Mouse (Mus musculus): ENCODE results near the gene Ajap1. TPM values are rescaled to one million over a fixed set of nuclear protein-coding genes. Genes with fewer than 3 reads are reported as not detected.

Ajap1 gene
- total and polyA plus RNA-seq, 3 experiments, result not detected

DNA sequence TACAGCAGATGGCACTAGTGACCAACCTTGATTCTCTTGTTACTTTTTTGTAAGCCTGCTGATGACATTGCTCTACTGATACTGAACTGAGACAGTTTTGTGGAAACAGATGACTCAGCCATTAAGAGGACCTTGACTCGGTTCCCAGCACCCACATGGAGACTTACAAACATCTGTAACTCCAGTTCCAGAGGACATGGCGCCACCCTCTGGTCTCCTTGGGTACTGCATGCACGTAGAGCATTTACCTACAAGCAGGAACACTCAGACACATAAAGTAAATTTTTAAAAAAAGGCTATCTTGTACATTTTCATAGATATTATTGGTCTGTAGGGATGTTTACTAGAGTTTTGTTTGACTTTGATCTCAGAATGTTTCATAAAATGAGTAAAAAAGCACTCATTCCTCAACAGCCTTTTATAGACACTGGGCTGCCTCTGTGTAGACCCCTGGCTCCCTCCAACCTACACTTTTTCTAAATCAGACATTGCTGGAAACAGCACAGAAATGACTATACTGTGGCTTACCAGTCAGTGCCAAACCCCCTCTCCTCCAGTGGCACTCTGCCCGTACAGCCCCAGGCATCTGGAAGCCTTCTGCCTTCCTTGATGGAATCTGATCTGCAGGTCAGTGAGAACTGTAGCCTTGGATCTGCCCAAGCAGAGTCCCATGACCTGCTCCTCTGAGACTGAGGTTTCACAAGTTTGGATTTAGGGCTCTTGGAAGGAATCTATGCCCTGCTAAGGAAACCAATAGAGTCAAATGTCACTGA is 8.9 kb downstream of the Ajap1 start:
- TF ChIP-seq MAFK (IDR thresholded peaks at IDR 0.05; ENCODE audit: insufficient replicate concordance, low read length) (no peak), SMC3 (IDR thresholded peaks at IDR 0.05; ENCODE audit: low read depth, low read length) (no peak), E2F4 (IDR thresholded peaks at IDR 0.05; ENCODE audit: insufficient replicate concordance, low read depth, low read length) (no peak)
- H3K79me2 ChIP-seq (replicated peaks; ENCODE audit: control insufficient read depth, extremely low read depth, insufficient read depth, poor library complexity, severe bottlenecking), result no peaks in the 10 kb centered on the region
- dilution Hi-C loops (cut with MboI; ENCODE audit: extremely low pct_ligation_motif_present, extremely low pct_unique_long_range_greater_than_20kb, low sequenced_read_pairs) (no loop called here), in situ Hi-C loops (cut with MboI; ENCODE audit: low pct_ligation_motif_present, low pct_unique_long_range_greater_than_20kb, low sequenced_read_pairs) (no loop called here)
- H3K9ac ChIP-seq (ENCODE audit: insufficient read depth, low read depth), result no peak overlapping the region
- peaks cover 100% of the 10 kb centered on the region for H3K9me3 ChIP-seq (replicated peaks; ENCODE audit: low read length)
- H3K27ac ChIP-seq (ENCODE audit: insufficient read depth, low read depth), result no peak overlapping the region
- no peaks in the 10 kb centered on the region for H3K4me1 ChIP-seq (ENCODE audit: control insufficient read depth in 1 of 2, insufficient read depth in 2 of 2)
- no peaks in the 10 kb centered on the region for H3K27me3 ChIP-seq (replicated peaks)
- no peak overlapping the region for H3K4me3 ChIP-seq (replicated peaks in 1 of 3; ENCODE audit: low read depth in 2 of 3, low read length in 2 of 3, poor library complexity in 1 of 3)
- no peak overlapping the region for H3K4me2 ChIP-seq (ENCODE audit: insufficient read depth, low read depth, poor library complexity, severe bottlenecking)
- H3K36me3 ChIP-seq (replicated peaks in 1 of 2; ENCODE audit: control insufficient read depth in 1 of 2, insufficient read depth in 1 of 2, low read length in 1 of 2), result no peaks in the 10 kb centered on the region
- no peak for DNase-seq (ENCODE audit: extremely low read depth)

DNA sequence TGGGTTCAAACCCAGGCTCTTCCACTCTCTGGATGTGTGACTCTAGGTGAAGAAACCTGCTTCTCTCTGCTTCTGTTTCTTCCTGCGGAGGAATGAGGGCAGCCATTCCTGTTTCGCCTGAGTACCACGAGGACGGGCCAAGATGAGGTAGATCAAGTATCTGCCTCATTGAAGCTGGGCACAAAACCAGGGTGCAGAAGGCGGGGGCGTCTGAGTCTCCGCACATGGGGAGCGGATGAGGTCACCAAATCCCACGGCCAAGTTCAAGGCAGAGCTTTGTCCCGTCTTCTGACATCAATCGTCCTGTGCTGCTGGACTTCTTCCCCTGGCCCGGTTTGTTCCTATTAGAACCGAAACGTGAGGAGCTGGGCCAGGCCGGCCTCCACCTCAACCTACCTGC is 12.9 kb downstream of the Ajap1 start:
- H3K27ac ChIP-seq (ENCODE audit: insufficient read depth, low read depth), result no peak overlapping the region
- peaks cover 100% of the 10 kb centered on the region for H3K9me3 ChIP-seq (replicated peaks; ENCODE audit: low read length)
- H3K4me2 ChIP-seq (ENCODE audit: insufficient read depth, low read depth, poor library complexity, severe bottlenecking), result no peak overlapping the region
- no peaks in the 10 kb centered on the region for H3K79me2 ChIP-seq (replicated peaks; ENCODE audit: control insufficient read depth, extremely low read depth, insufficient read depth, poor library complexity, severe bottlenecking)
- no peak for DNase-seq (ENCODE audit: extremely low read depth)
- H3K36me3 ChIP-seq (replicated peaks in 1 of 2; ENCODE audit: control insufficient read depth in 1 of 2, insufficient read depth in 1 of 2, low read length in 1 of 2), result no peaks in the 10 kb centered on the region
- in situ Hi-C loops (cut with MboI; ENCODE audit: low pct_ligation_motif_present, low pct_unique_long_range_greater_than_20kb, low sequenced_read_pairs) (no loop called here), dilution Hi-C loops (cut with MboI; ENCODE audit: extremely low pct_ligation_motif_present, extremely low pct_unique_long_range_greater_than_20kb, low sequenced_read_pairs) (no loop called here)
- H3K9ac ChIP-seq (ENCODE audit: insufficient read depth, low read depth), result no peak overlapping the region
- TF ChIP-seq TBP (conservative IDR thresholded peaks at IDR 0.05; ENCODE audit: low read depth, low read length) (no peak), USF2 (conservative IDR thresholded peaks at IDR 0.05; ENCODE audit: low read depth, low read length) (no peak), MAFK (IDR thresholded peaks at IDR 0.05; ENCODE audit: insufficient replicate concordance, low read length) (no peak), ELF1 (IDR thresholded peaks at IDR 0.05; ENCODE audit: low read depth, low read length) (no peak), RAD21 (IDR thresholded peaks at IDR 0.05; ENCODE audit: low read depth, low read length) (no peak), TCF12 (IDR thresholded peaks at IDR 0.05; ENCODE audit: low read depth, low read length) (no peak), ETS1 (conservative IDR thresholded peaks at IDR 0.05; ENCODE audit: low read depth, low read length) (no peak), CTCF (conservative IDR thresholded peaks at IDR 0.05 in 1 of 2, IDR thresholded peaks at IDR 0.05 in 1 of 2; ENCODE audit: low read depth in 2 of 2, low read length in 2 of 2) (no peak)
- H3K4me1 ChIP-seq (ENCODE audit: control insufficient read depth in 1 of 2, insufficient read depth in 2 of 2), result no peaks in the 10 kb centered on the region
- no peaks in the 10 kb centered on the region for H3K27me3 ChIP-seq (replicated peaks)
- no peak overlapping the region for H3K4me3 ChIP-seq (replicated peaks in 1 of 3; ENCODE audit: low read depth in 2 of 3, low read length in 2 of 3, poor library complexity in 1 of 3)

DNA sequence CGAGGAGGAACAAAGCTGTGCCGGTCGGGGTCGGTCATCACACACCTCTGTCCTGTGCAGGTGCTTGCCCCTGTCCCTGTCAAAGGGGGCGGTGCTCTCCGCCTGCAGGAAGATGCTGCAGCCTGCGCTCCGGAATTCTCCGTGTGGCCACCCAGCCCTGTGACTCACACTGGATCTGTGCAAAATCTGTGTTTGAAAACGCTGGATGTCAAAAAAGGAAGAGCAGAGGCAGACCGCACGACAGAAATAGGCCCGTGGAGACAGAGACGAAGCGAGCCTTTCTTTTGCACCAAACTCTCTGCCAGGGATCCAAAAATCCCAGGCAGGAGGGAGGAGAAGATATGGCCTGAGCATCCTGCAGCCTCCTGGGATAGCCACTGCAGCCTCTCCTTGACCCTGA is 22.7 kb downstream of the Ajap1 start:
- Histone ChIP-seq H3K9me3 (replicated peaks; ENCODE audit: low read length) (peaks cover 97% of the 10 kb centered on the region), H3K4me3 (replicated peaks in 1 of 3; ENCODE audit: low read depth in 2 of 3, low read length in 2 of 3, poor library complexity in 1 of 3) (no peak overlapping the region), H3K4me1 (ENCODE audit: control insufficient read depth in 1 of 2, insufficient read depth in 2 of 2) (no peaks in the 10 kb centered on the region), H3K9ac (ENCODE audit: insufficient read depth, low read depth) (no peak overlapping the region), H3K79me2 (replicated peaks; ENCODE audit: control insufficient read depth, extremely low read depth, insufficient read depth, poor library complexity, severe bottlenecking) (no peaks in the 10 kb centered on the region), H3K27ac (ENCODE audit: insufficient read depth, low read depth) (no peak overlapping the region), H3K4me2 (ENCODE audit: insufficient read depth, low read depth, poor library complexity, severe bottlenecking) (no peak overlapping the region), H3K36me3 (replicated peaks in 1 of 2; ENCODE audit: control insufficient read depth in 1 of 2, insufficient read depth in 1 of 2, low read length in 1 of 2) (no peaks in the 10 kb centered on the region), H3K27me3 (replicated peaks) (no peaks in the 10 kb centered on the region)
- dilution Hi-C loops (cut with MboI; ENCODE audit: extremely low pct_ligation_motif_present, extremely low pct_unique_long_range_greater_than_20kb, low sequenced_read_pairs) (no loop called here), in situ Hi-C loops (cut with MboI; ENCODE audit: low pct_ligation_motif_present, low pct_unique_long_range_greater_than_20kb, low sequenced_read_pairs) (no loop called here)
- no peak for DNase-seq (ENCODE audit: extremely low read depth)
- TF ChIP-seq JUND (conservative IDR thresholded peaks at IDR 0.05; ENCODE audit: low read depth, low read length) (no peak), ETS1 (conservative IDR thresholded peaks at IDR 0.05; ENCODE audit: low read depth, low read length) (no peak), TCF12 (IDR thresholded peaks at IDR 0.05; ENCODE audit: low read depth, low read length) (no peak), NRF1 (IDR thresholded peaks at IDR 0.05; ENCODE audit: low read depth, low read length) (no peak)
